Mouse (Mus musculus): ENCODE measurements at regions not wholly inside any gene's neighbourhood (a gene's known extent, or its start where the extent isn't known, plus 50 kb on each side); places are given as distances from the start of the nearest gene placed in this dataset.

- WGBS: 71% methylated on average over 10 of the region's 10 CpGs
- Histone ChIP-seq H3K27ac (ENCODE audit: insufficient read depth, low read depth, low read length) (no peak overlapping the region), H3K4me3 (ENCODE audit: insufficient read depth, low read depth, low read length) (no peak overlapping the region), H3K4me1 (ENCODE audit: control insufficient read depth, insufficient read depth, low read length) (peaks cover 2% of the 10 kb centered on the region; the same call in 1 of the 2 replicates)
- TF ChIP-seq CTCF (IDR thresholded peaks at IDR 0.05; ENCODE audit: insufficient read depth, low read depth, low read length): no peak
- no peak for TF ChIP-seq POLR2A (IDR thresholded peaks at IDR 0.05; ENCODE audit: insufficient read depth, low read depth, low read length)
These were observed 514.1 kb upstream of the Gm10131 start for GRCm38 (mm10) chr8:34625670-34626069.

- TF ChIP-seq POLR2A (IDR thresholded peaks at IDR 0.05; ENCODE audit: insufficient read depth, low read depth, low read length) (no peak), CTCF (IDR thresholded peaks at IDR 0.05; ENCODE audit: insufficient read depth, low read depth, low read length) (no peak)
These were observed 512.2 kb upstream of the Gm10131 start for GRCm38 (mm10) chr8:34623783-34624182.

GRCm38 (mm10) chr8:34622177-34623114 is 510.9 kb upstream of the Gm10131 start:
- Histone ChIP-seq H3K27ac (ENCODE audit: insufficient read depth, low read depth, low read length) (no peak overlapping the region), H3K4me1 (ENCODE audit: control insufficient read depth, insufficient read depth, low read length) (peaks cover 2% of the 10 kb centered on the region; the same call in 1 of the 2 replicates), H3K4me3 (ENCODE audit: insufficient read depth, low read depth, low read length) (no peak overlapping the region)
- no peak for TF ChIP-seq POLR2A (IDR thresholded peaks at IDR 0.05; ENCODE audit: insufficient read depth, low read depth, low read length)
- TF ChIP-seq CTCF (IDR thresholded peaks at IDR 0.05; ENCODE audit: insufficient read depth, low read depth, low read length): no peak
- WGBS: 78% methylated on average over 25 of the region's 25 CpGs

More at GRCm38 (mm10) chr8:34623783-34624182, 512.2 kb upstream of the Gm10131 start:
- Histone ChIP-seq H3K4me1 (ENCODE audit: control insufficient read depth, insufficient read depth, low read length) (peaks cover 2% of the 10 kb centered on the region; the same call in 1 of the 2 replicates), H3K4me3 (ENCODE audit: insufficient read depth, low read depth, low read length) (no peak overlapping the region), H3K27ac (ENCODE audit: insufficient read depth, low read depth, low read length) (no peak overlapping the region)
- 50% methylated on average over 7 of the region's 7 CpGs for WGBS

- no peak overlapping the region for H3K27ac ChIP-seq (ENCODE audit: insufficient read depth, low read depth, low read length)
- 60% methylated on average over 4 of the region's 5 CpGs for WGBS
These were observed 506.5 kb upstream of the Gm10131 start for GRCm38 (mm10) chr8:34618046-34618445.

GRCm38 (mm10) chr8:34614987-34615386 is 503.4 kb upstream of the Gm10131 start:
- H3K27ac ChIP-seq (ENCODE audit: insufficient read depth, low read depth, low read length): no peak overlapping the region
- no peak overlapping the region for H3K4me3 ChIP-seq (ENCODE audit: insufficient read depth, low read depth, low read length)
- 89% methylated on average over 4 of the region's 4 CpGs for WGBS
- TF ChIP-seq POLR2A (IDR thresholded peaks at IDR 0.05; ENCODE audit: insufficient read depth, low read depth, low read length) (no peak), CTCF (IDR thresholded peaks at IDR 0.05; ENCODE audit: insufficient read depth, low read depth, low read length) (no peak)
- peaks cover 5% of the 10 kb centered on the region; the same call in 1 of the 2 replicates for H3K4me1 ChIP-seq (ENCODE audit: control insufficient read depth, insufficient read depth, low read length)

More at GRCm38 (mm10) chr8:34618046-34618445, 506.5 kb upstream of the Gm10131 start:
- H3K4me1 ChIP-seq (ENCODE audit: control insufficient read depth, insufficient read depth, low read length): peaks cover 7% of the 10 kb centered on the region; the same call in 1 of the 2 replicates
- H3K4me3 ChIP-seq (ENCODE audit: insufficient read depth, low read depth, low read length): no peak overlapping the region
- TF ChIP-seq CTCF (IDR thresholded peaks at IDR 0.05; ENCODE audit: insufficient read depth, low read depth, low read length) (no peak), POLR2A (IDR thresholded peaks at IDR 0.05; ENCODE audit: insufficient read depth, low read depth, low read length) (no peak)

GRCm38 (mm10) chr8:34614031-34614526 is 502.5 kb upstream of the Gm10131 start:
- 70% methylated on average over 10 of the region's 10 CpGs for WGBS
- H3K4me1 ChIP-seq (ENCODE audit: control insufficient read depth, insufficient read depth, low read length): peaks cover 5% of the 10 kb centered on the region; the same call in 1 of the 2 replicates
- no peak overlapping the region for H3K4me3 ChIP-seq (ENCODE audit: insufficient read depth, low read depth, low read length)
- no peak for TF ChIP-seq POLR2A (IDR thresholded peaks at IDR 0.05; ENCODE audit: insufficient read depth, low read depth, low read length)
- no peak for TF ChIP-seq CTCF (IDR thresholded peaks at IDR 0.05; ENCODE audit: insufficient read depth, low read depth, low read length)
- H3K27ac ChIP-seq (ENCODE audit: insufficient read depth, low read depth, low read length): no peak overlapping the region

GRCm38 (mm10) chr8:34613138-34613537 is 501.6 kb upstream of the Gm10131 start:
- TF ChIP-seq CTCF (IDR thresholded peaks at IDR 0.05; ENCODE audit: insufficient read depth, low read depth, low read length) (no peak), POLR2A (IDR thresholded peaks at IDR 0.05; ENCODE audit: insufficient read depth, low read depth, low read length) (no peak)
- Histone ChIP-seq H3K4me1 (ENCODE audit: control insufficient read depth, insufficient read depth, low read length) (peaks cover 5% of the 10 kb centered on the region; the same call in 1 of the 2 replicates), H3K4me3 (ENCODE audit: insufficient read depth, low read depth, low read length) (no peak overlapping the region), H3K27ac (ENCODE audit: insufficient read depth, low read depth, low read length) (no peak overlapping the region)
- 64% methylated on average over 5 of the region's 5 CpGs for WGBS

- 48% methylated on average over 3 of the region's 3 CpGs for WGBS
- Histone ChIP-seq H3K27ac (ENCODE audit: insufficient read depth, low read depth, low read length) (no peak overlapping the region), H3K4me1 (ENCODE audit: control insufficient read depth, insufficient read depth, low read length) (peaks cover 5% of the 10 kb centered on the region; the same call in 1 of the 2 replicates), H3K4me3 (ENCODE audit: insufficient read depth, low read depth, low read length) (no peak overlapping the region)
- TF ChIP-seq POLR2A (IDR thresholded peaks at IDR 0.05; ENCODE audit: insufficient read depth, low read depth, low read length) (no peak), CTCF (IDR thresholded peaks at IDR 0.05; ENCODE audit: insufficient read depth, low read depth, low read length) (no peak)
These were observed 500.9 kb upstream of the Gm10131 start for GRCm38 (mm10) chr8:34612396-34612795.

- H3K4me1 ChIP-seq (ENCODE audit: control insufficient read depth, insufficient read depth, low read length): peaks cover 5% of the 10 kb centered on the region; the same call in 1 of the 2 replicates
- TF ChIP-seq POLR2A (IDR thresholded peaks at IDR 0.05; ENCODE audit: insufficient read depth, low read depth, low read length): no peak
- TF ChIP-seq CTCF (IDR thresholded peaks at IDR 0.05; ENCODE audit: insufficient read depth, low read depth, low read length): no peak
- H3K4me3 ChIP-seq (ENCODE audit: insufficient read depth, low read depth, low read length): no peak overlapping the region
- H3K27ac ChIP-seq (ENCODE audit: insufficient read depth, low read depth, low read length): no peak overlapping the region
These were observed 498.6 kb upstream of the Gm10131 start for GRCm38 (mm10) chr8:34610186-34610585.
